9 mouse cellular contexts compared by ENCODE assay signal in the genomic region with DNA sequence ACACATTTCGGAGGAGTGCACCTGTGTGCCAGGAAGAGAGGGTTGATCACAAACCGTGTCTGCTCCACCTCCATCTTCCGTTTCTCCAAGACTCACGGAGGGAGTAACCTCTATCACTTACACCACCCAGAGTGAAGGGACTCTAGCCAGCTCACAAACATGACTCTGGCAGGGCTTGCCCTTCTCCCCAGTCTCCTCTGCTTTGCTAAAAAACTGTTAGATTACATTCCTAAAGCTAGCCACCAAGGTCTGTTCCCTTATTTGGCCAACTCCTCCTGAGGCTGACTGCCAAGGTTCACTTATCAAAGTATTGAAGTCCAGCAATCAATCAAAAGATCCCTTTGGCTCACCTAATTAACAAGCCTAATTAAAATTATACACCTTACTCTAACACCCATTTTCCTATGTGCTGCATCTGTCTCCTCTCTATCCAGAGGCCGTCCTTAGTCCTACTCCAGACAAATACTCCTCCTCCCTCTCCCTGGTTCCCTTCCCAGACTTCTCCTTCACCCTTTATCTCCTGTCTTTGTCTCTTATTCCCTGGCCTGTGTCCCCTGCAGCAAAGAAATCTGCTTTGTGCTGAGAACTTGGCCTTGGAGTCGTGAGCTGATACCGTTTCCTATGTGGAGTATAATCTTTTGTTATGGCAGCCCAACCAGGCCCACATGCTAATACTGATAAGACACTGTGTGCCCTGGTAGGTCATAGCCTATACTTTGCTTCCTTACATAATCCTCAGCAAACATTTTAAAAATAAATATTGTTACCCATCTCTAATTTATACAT.
A peak's percentile ranks its signal among the peaks of the same experiment; 100 is the strongest.
DNase-seq lines count a peak whose midpoint lies in the region.
"Had no signal": no experiment of that assay in that cellular context is flagged by ENCODE, and none has a peak within 500 bp of the region (broad histone marks: within the 10 kb centered on the region; RNA-seq: fewer than 3 reads in every experiment).

No protein-coding gene starts in this region.

- peak; percentile 22 to 26 for DNase-seq in heart, adult 18-20 months
- no peak for DNase-seq in heart, adult 8-10 months (ENCODE audit: low spot score)
- DNase-seq in ovary, postnatal 36 days (ENCODE audit: low spot score): peak; percentile 47
- DNase-seq in ovary, postnatal 14 days (ENCODE audit: low spot score): no peak
- peak; percentile 17 for DNase-seq in heart, postnatal 4 days
- DNase-seq in thymus, adult 18-20 months: no peak
- DNase-seq in embryo, embryonic 11 days: no peak
- DNase-seq: cerebellum, adult 8-10 months; thymus, adult 2 months had no signal

Comparison
In these comparisons a context has a peak if more than half of its experiments do, and no peak if none do; other contexts are left out.
1. DNase-seq: peak in heart, adult 18-20 months (2 of 2), ovary, postnatal 36 days (single experiment) and heart, postnatal 4 days (single experiment); none in heart, adult 8-10 months (single experiment), ovary, postnatal 14 days (single experiment), thymus, adult 18-20 months (0 of 2) and embryo, embryonic 11 days (single experiment).